Mouse (Mus musculus) embryonic fibroblast, embryonic 13.5 days (primary cell): ENCODE measurements at regions not wholly inside any gene's neighbourhood (a gene's known extent, or its start where the extent isn't known, plus 50 kb on each side); places are given as distances from the start of the nearest gene placed in this dataset.

Experiments used
- H3K27ac ChIP-seq: 2 replicates; pipeline ENCODE4 v1.5.1; 2012; ENCODE audit warnings: low read length, control low read depth, inconsistent platforms; ENCODE audit not compliant: insufficient read depth
- H3K4me1 ChIP-seq: 2 replicates; pipeline ENCODE4 v1.6.1; 2011; ENCODE audit warnings: low read length; ENCODE audit not compliant: control insufficient read depth, insufficient read depth
- H3K4me3 ChIP-seq: 2 replicates; pipeline ENCODE4 v1.5.1; 2011; ENCODE audit warnings: mild to moderate bottlenecking, control low read depth, low read length; ENCODE audit not compliant: insufficient read depth
- CTCF ChIP-seq: IDR thresholded peaks from 2 replicates; pipeline ENCODE4 v1.5.1; 2011; ENCODE audit warnings: mild to moderate bottlenecking, control low read depth, low read length, moderate library complexity, borderline replicate concordance; ENCODE audit not compliant: insufficient read depth
- POLR2A ChIP-seq: IDR thresholded peaks from 2 replicates; pipeline ENCODE4 v1.6.1; 2011; ENCODE audit warnings: low read depth, mild to moderate bottlenecking, control low read depth, low read length, moderate library complexity

- H3K4me1 ChIP-seq: peaks cover 4% of the 10 kb centered on the region
- no peak overlapping the region for H3K4me3 ChIP-seq
- TF ChIP-seq CTCF (no peak), POLR2A (no peak)
- no peak overlapping the region for H3K27ac ChIP-seq
Observed at GRCm38 (mm10) chr13:110537960-110538463, 143.2 kb downstream of the Plk2 start.

GRCm38 (mm10) chr13:110540543-110541265, 145.9 kb downstream of the Plk2 start:
- TF ChIP-seq POLR2A (no peak), CTCF (no peak)
- H3K4me1 ChIP-seq: peaks cover 4% of the 10 kb centered on the region
- H3K4me3 ChIP-seq: no peak overlapping the region
- H3K27ac ChIP-seq: no peak overlapping the region

GRCm38 (mm10) chr13:110541288-110542148, 146.7 kb downstream of the Plk2 start:
- TF ChIP-seq POLR2A: no peak
- no peak for TF ChIP-seq CTCF
- H3K27ac ChIP-seq: peak overlapping the region; percentile 48; the same call in 1 of the 2 replicates
- peaks cover 4% of the 10 kb centered on the region for H3K4me1 ChIP-seq
- H3K4me3 ChIP-seq: no peak overlapping the region

- peaks cover 4% of the 10 kb centered on the region for H3K4me1 ChIP-seq
- no peak for TF ChIP-seq POLR2A
- TF ChIP-seq CTCF: no peak
- H3K4me3 ChIP-seq: no peak overlapping the region
- no peak overlapping the region for H3K27ac ChIP-seq
Observed at GRCm38 (mm10) chr13:110542303-110543065, 147.6 kb downstream of the Plk2 start.

GRCm38 (mm10) chr13:110545454-110545853, 150.6 kb downstream of the Plk2 start:
- H3K4me1 ChIP-seq: peaks cover 4% of the 10 kb centered on the region
- no peak overlapping the region for H3K4me3 ChIP-seq
- TF ChIP-seq CTCF (no peak), POLR2A (no peak)
- H3K27ac ChIP-seq: peak overlapping the region; percentile 20; the same call in 1 of the 2 replicates

- TF ChIP-seq CTCF (no peak), POLR2A (no peak)
- Histone ChIP-seq H3K4me1 (no peaks in the 10 kb centered on the region), H3K27ac (no peak overlapping the region), H3K4me3 (no peak overlapping the region)
Observed at GRCm38 (mm10) chr13:110555529-110556319, 160.9 kb downstream of the Plk2 start.

- TF ChIP-seq CTCF: no peak
- TF ChIP-seq POLR2A: no peak
- Histone ChIP-seq H3K27ac (no peak overlapping the region), H3K4me3 (no peak overlapping the region), H3K4me1 (no peaks in the 10 kb centered on the region)
Observed at GRCm38 (mm10) chr13:110556355-110557095, 161.7 kb downstream of the Plk2 start.

- Histone ChIP-seq H3K27ac (no peak overlapping the region), H3K4me1 (no peaks in the 10 kb centered on the region), H3K4me3 (no peak overlapping the region)
- TF ChIP-seq POLR2A (no peak), CTCF (no peak)
Observed at GRCm38 (mm10) chr13:110557930-110558727, 163.3 kb downstream of the Plk2 start.
